ENCODE assay signal across 22 mouse cellular contexts in genomic region chr17:75204065-75204464, GRCm38 (mm10).
DNase-seq lines count a peak whose midpoint lies in the region; ATAC-seq and TF ChIP-seq lines count a peak whose summit lies in the region.
"Had no signal": no experiment of that assay in that cellular context is flagged by ENCODE, and none has a peak within 500 bp of the region (broad histone marks: within the 10 kb centered on the region; RNA-seq: fewer than 3 reads in every experiment).

No protein-coding gene starts in this region.

- no peak overlapping the region for H3K4me3 ChIP-seq in lung, postnatal 0 days (ENCODE audit: low read depth, low read length)

- DNase-seq in lung, postnatal 0 days (ENCODE audit: low spot score): peak; percentile 40
- no peak for DNase-seq in lung, postnatal 14 days
- peak; percentile 17 for DNase-seq in lung, postnatal 25 days (ENCODE audit: low spot score)
- no peak for DNase-seq in lung, postnatal 10 days
- DNase-seq in adipocyte (ENCODE audit: low spot score): peak; percentile 37
- DNase-seq in thymus, postnatal 36 days: no peak
- DNase-seq: adrenal gland, adult 2 months; adrenal gland, adult 8-10 months; adrenal gland, postnatal 10 days; adrenal gland, postnatal 14 days; adrenal gland, postnatal 25 days; adrenal gland, postnatal 36 days; B cell, adult 2 months; cerebellum, adult 11 months; cerebellum, adult 11-12 months; cerebellum, adult 18-20 months; cerebellum, adult 2 months had no signal

- H3K4me1 ChIP-seq in lung, postnatal 0 days (ENCODE audit: insufficient read depth, low read depth, low read length): no peaks in the 10 kb centered on the region

- no peak for TF ChIP-seq CTCF in lung, postnatal 0 days (IDR thresholded peaks at IDR 0.05)

- WGBS in lung, postnatal 0 days: 36% methylated on average over 1 of the region's 1 CpGs

- no peak overlapping the region for H3K9ac ChIP-seq in lung, postnatal 0 days (replicated peaks; ENCODE audit: low read depth)

- H3K4me2 ChIP-seq in lung, postnatal 0 days (replicated peaks; ENCODE audit: low read depth, low read length): no peak overlapping the region

- H3K9me3 ChIP-seq in lung, postnatal 0 days (ENCODE audit: low read length): no peaks in the 10 kb centered on the region

- TF ChIP-seq EP300 in lung, postnatal 0 days (IDR thresholded peaks at IDR 0.05): peak; percentile 67

- H3K27me3 ChIP-seq in lung, postnatal 0 days (replicated peaks; ENCODE audit: insufficient read depth, low read length): no peaks in the 10 kb centered on the region
- H3K27me3 ChIP-seq: CH12.LX, Patski had no signal

- peak; percentile 61 for ATAC-seq in lung, postnatal 0 days
- ATAC-seq: activated CD4-positive, CD25-positive, alpha-beta regulatory T cell, adult 4 months; CD4-positive, CD25-positive, alpha-beta regulatory T cell, adult 4 months; Patski had no signal

- H3K27ac ChIP-seq in lung, postnatal 0 days (ENCODE audit: low read length): no peak overlapping the region

- no peaks in the 10 kb centered on the region for H3K36me3 ChIP-seq in lung, postnatal 0 days (ENCODE audit: insufficient read depth, low read length)
- H3K36me3 ChIP-seq: G1E had no signal

Comparison
In these comparisons a context has a peak if more than half of its experiments do, and no peak if none do; other contexts are left out.
1. DNase-seq: peak in lung, postnatal 0 days (single experiment), lung, postnatal 25 days (single experiment) and adipocyte (single experiment); none in lung, postnatal 14 days (single experiment), lung, postnatal 10 days (single experiment) and thymus, postnatal 36 days (0 of 2).